Mouse (Mus musculus): Measurements from ENCODE around the gene Capns1.

- TF ChIP-seq EP300 (IDR thresholded peaks at IDR 0.05; ENCODE audit: low read depth), result no peak
- TF ChIP-seq CTCF (IDR thresholded peaks at IDR 0.05; ENCODE audit: low read depth), result no peak
Measured at GRCm38 (mm10) chr7:30196171-30196570, 2.4 kb downstream of the Capns1 start.

Data from heart, postnatal 0 days (tissue).